In the genomic region with DNA sequence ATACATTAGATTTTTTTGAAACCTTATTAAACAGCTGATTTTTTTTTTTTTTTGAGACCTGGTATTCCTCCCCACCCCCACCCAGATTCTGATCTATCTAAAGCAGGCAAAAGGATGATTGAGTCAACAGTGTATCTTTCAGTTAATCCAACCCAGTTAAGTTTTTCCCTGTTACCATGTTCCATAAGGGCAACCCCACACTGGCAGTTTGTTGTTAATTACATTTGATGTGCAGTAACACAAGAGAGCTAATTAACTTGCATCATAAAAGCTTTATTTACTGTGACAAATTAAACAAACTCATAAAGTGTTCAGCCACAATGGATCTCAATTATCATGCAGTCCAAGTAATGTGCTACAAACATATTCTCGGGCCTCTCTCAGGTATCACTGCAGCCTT, we compare ENCODE assay signal across 24 mouse cellular contexts.
"Had no signal": no experiment of that assay in that cellular context is flagged by ENCODE, and none has a peak within 500 bp of the region (broad histone marks: within the 10 kb centered on the region; RNA-seq: fewer than 3 reads in every experiment).

No protein-coding gene starts in this region.

- H3K9me3 ChIP-seq: heart, embryonic 12.5 days; hindbrain, embryonic 13.5 days; hindbrain, embryonic 15.5 days; kidney, embryonic 15.5 days; limb, embryonic 10.5 days; limb, embryonic 12.5 days had no signal

- H3K27ac ChIP-seq: heart, adult 2 months; hindbrain, embryonic 13.5 days; hindbrain, embryonic 15.5 days; hindbrain, postnatal 0 days; kidney, embryonic 15.5 days; kidney, postnatal 0 days; limb, embryonic 10.5 days; limb, embryonic 12.5 days had no signal

- ATAC-seq: hindbrain, postnatal 0 days; intestine, embryonic 16.5 days had no signal

- H3K36me3 ChIP-seq: heart, embryonic 12.5 days; hindbrain, embryonic 13.5 days; hindbrain, embryonic 15.5 days; kidney, embryonic 15.5 days; limb, embryonic 10.5 days; limb, embryonic 12.5 days had no signal

- H3K27me3 ChIP-seq: heart, embryonic 12.5 days; hindbrain, embryonic 15.5 days; kidney, embryonic 15.5 days; limb, embryonic 12.5 days had no signal

- DNase-seq: gastrocnemius, postnatal 14 days; gastrocnemius, postnatal 36 days; heart, adult 11 months; heart, adult 2 months; heart, postnatal 10 days; heart, postnatal 36 days; kidney, adult 11 months; kidney, adult 2 months; kidney, adult 9 months; kidney, postnatal 14 days; kidney, postnatal 36 days; layer of hippocampus, adult 9-11 months; layer of hippocampus, postnatal 36 days; liver had no signal

- H3K9ac ChIP-seq: heart, embryonic 12.5 days; hindbrain, embryonic 13.5 days; hindbrain, embryonic 15.5 days; kidney, embryonic 15.5 days; limb, embryonic 12.5 days had no signal

- H3K4me1 ChIP-seq: heart, embryonic 12.5 days had no signal

- H3K4me2 ChIP-seq: heart, embryonic 12.5 days; hindbrain, embryonic 13.5 days; hindbrain, embryonic 15.5 days; kidney, embryonic 15.5 days; limb, embryonic 12.5 days; liver, embryonic 11.5 days had no signal

- H3K4me3 ChIP-seq: heart, adult 2 months; heart, embryonic 12.5 days; hindbrain, embryonic 13.5 days; hindbrain, embryonic 15.5 days; kidney, embryonic 15.5 days; limb, embryonic 10.5 days; limb, embryonic 12.5 days had no signal
